Mouse (Mus musculus) forebrain, embryonic 11.5 days (tissue): ENCODE data around the gene Ddr1. TPM values are rescaled to one million over a fixed set of nuclear protein-coding genes. Genes with fewer than 3 reads are reported as not detected.

ENCODE experiments used
- ATAC-seq: fragments of 200-750 bp; cut with Nextera tagmentation; replicated peaks from 2 replicates; pipeline ENCODE4 v1.8.0; 2017; ENCODE audit warnings: moderate TSS enrichment; ENCODE audit not compliant: low FRiP score
- DNase-seq: peaks from one replicate; pipeline ENCODE4 v3.0.0-alpha.2; 2017; ENCODE audit warnings: low spot score
- H3K27ac ChIP-seq: fragments of 300-500 bp; sonication (generic); 2 replicates; pipeline ENCODE4 v1.5.1; 2014; ENCODE audit warnings: low read depth, low read length
- H3K27me3 ChIP-seq: fragments of 300-500 bp; sonication (generic); 2 replicates; pipeline ENCODE4 v1.6.1; 2014; ENCODE audit warnings: mild to moderate bottlenecking, low read length, mixed read lengths; ENCODE audit not compliant: control insufficient read depth, insufficient read depth
- H3K36me3 ChIP-seq: fragments of 300-500 bp; sonication (generic); 2 replicates; pipeline ENCODE4 v1.6.1; 2014; ENCODE audit warnings: mild to moderate bottlenecking, low read length, moderate library complexity, mixed read lengths; ENCODE audit not compliant: control insufficient read depth, insufficient read depth
- H3K4me1 ChIP-seq: fragments of 300-500 bp; sonication (generic); replicated peaks from 2 replicates; pipeline ENCODE4 v1.6.1; 2014; ENCODE audit warnings: low read length, mixed read lengths; ENCODE audit not compliant: control insufficient read depth, insufficient read depth
- H3K4me2 ChIP-seq: fragments of 300-500 bp; sonication (generic); 2 replicates; pipeline ENCODE4 v1.6.1; 2014; ENCODE audit warnings: low read depth, mild to moderate bottlenecking, low read length, moderate library complexity, mixed read lengths; ENCODE audit not compliant: severe bottlenecking
- H3K4me3 ChIP-seq: fragments of 300-500 bp; sonication (generic); 2 replicates; pipeline ENCODE4 v1.5.1; 2014; ENCODE audit warnings: low read depth, low read length
- H3K9ac ChIP-seq: fragments of 300-500 bp; sonication (generic); 2 replicates; pipeline ENCODE4 v1.6.1; 2014; ENCODE audit warnings: low read length
- H3K9me3 ChIP-seq: fragments of 300-500 bp; sonication (generic); 2 replicates; pipeline ENCODE4 v1.6.1; 2016; ENCODE audit warnings: low read length, mixed read lengths; ENCODE audit not compliant: control insufficient read depth
- WGBS: fragments of 180-500 bp; shearing (Covaris S2); extraction: QIAGEN DNeasy Blood & Tissue Kit; methylation state at CpG from one replicate; pipeline ENCODE4 v1.1.7; 2014; 5-methylcytosine and 5-hydroxymethylcytosine counted together
- polyA plus RNA-seq: library from polyadenylated mRNA; unstranded; fragments of >200 nt; fragmentation: Nextera tagmentation; extraction: Ambion mirVana; gene quantifications from 2 replicates; pipeline ENCODE4 v1.2.1, GENCODE M21; 2014

The Ddr1 gene
- polyA plus RNA-seq, 1 experiment from 2014 or later, result 144 TPM

- Histone ChIP-seq H3K36me3 (no peaks in the 10 kb centered on the region), H3K4me2 (no peak overlapping the region), H3K27ac (no peak overlapping the region), H3K4me3 (no peak overlapping the region), H3K9me3 (no peaks in the 10 kb centered on the region), H3K9ac (no peak overlapping the region), H3K27me3 (no peaks in the 10 kb centered on the region), H3K4me1 (no peaks in the 10 kb centered on the region)
- DNase-seq, result no peak
- no peak for ATAC-seq
- WGBS, result 62% methylated on average over 2 of the region's 2 CpGs
Measured at GRCm38 (mm10) chr17:35649429-35649828, 55.0 kb downstream of the Ddr1 start.

DNA sequence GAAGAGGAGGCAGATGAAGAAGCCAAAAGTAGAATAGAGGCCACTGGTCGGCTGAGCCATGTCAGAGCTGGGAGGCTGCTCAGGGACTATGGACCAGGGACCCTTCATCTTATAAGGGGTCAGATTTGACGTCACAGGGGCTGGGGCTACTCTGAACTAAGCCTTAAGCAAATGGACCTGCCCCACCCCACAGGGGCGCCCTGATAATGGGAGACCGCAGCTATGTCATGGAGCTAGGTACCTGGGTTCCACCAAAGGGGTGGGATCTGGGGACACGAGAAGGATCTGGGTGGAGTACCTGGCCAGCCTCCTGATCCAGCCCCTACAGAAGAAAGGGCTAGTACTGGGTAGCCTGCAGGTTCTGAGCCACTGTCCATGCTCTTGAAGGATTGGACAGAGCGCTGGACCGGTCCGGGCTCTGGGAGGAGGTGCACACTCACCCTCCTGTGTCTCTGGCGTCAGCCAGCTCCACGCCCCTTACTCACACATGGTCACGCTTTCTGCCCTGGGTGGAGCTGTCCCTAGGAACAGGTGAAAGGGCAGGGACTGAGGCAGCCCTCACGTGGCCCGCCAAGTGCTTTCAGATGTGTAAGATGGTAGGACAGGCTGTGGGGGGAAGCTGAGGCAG is 60.7 kb downstream of the Ddr1 start, which contains the start of gene Mucl3:
Gene Mucl3, minus strand, starts transcription at position 87 of the 628 bp plus-strand sequence.
- no peaks in the 10 kb centered on the region for H3K27me3 ChIP-seq
- no peaks in the 10 kb centered on the region for H3K36me3 ChIP-seq
- H3K4me2 ChIP-seq, result no peak within 1 kb of the TSS
- H3K9ac ChIP-seq, result no peak within 1 kb of the TSS
- ATAC-seq (no peak), DNase-seq (no peak)
- no peaks in the 10 kb centered on the region for H3K4me1 ChIP-seq
- no peaks in the 10 kb centered on the region for H3K9me3 ChIP-seq
- 83% methylated on average over 13 of the region's 13 CpGs for WGBS
- no peak within 1 kb of the TSS for H3K27ac ChIP-seq
- H3K4me3 ChIP-seq, result no peak within 1 kb of the TSS

DNA sequence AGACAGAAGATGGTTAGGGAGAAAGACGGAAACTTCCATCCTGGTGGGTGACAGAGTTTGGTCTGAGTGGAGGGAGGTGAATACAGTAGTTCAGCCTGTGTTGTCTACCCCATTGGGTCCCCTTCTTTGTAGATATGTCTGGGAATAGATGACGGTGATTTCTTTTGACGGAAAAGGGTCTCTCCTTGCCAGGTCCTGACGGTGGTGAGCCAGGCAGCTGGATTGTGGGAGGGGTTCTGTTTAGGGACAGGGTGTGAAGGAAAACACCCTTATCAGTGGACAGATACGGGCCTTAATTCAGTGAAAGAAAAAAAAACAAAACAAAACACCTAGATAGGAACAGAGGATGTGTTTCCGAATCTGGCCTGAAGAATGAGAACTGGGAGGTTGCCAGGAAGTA is 65.1 kb downstream of the Ddr1 start:
- Histone ChIP-seq H3K27ac (no peak overlapping the region), H3K9me3 (no peaks in the 10 kb centered on the region), H3K9ac (no peak overlapping the region), H3K36me3 (no peaks in the 10 kb centered on the region), H3K27me3 (no peaks in the 10 kb centered on the region), H3K4me3 (no peak overlapping the region), H3K4me1 (no peaks in the 10 kb centered on the region; the same call in 1 of the 2 replicates), H3K4me2 (no peak overlapping the region)
- WGBS, result 82% methylated on average over 6 of the region's 6 CpGs
- no peak for ATAC-seq
- DNase-seq, result no peak

- no peaks in the 10 kb centered on the region for H3K27me3 ChIP-seq
- H3K4me1 ChIP-seq, result no peaks in the 10 kb centered on the region; the same call in 1 of the 2 replicates
- no peak overlapping the region for H3K9ac ChIP-seq
- H3K4me2 ChIP-seq, result 0 out of 2 replicates have a peak overlapping the region, but pooled peaks have one; percentile 21
- no peak overlapping the region for H3K27ac ChIP-seq
- ATAC-seq (peak; percentile 49; the same call in 1 of the 2 replicates), DNase-seq (no peak)
- H3K4me3 ChIP-seq, result no peak overlapping the region
- no peaks in the 10 kb centered on the region for H3K36me3 ChIP-seq
- 30% methylated on average over 14 of the region's 14 CpGs for WGBS
- no peaks in the 10 kb centered on the region for H3K9me3 ChIP-seq
Measured at GRCm38 (mm10) chr17:35638475-35639190, 65.8 kb downstream of the Ddr1 start.

- DNase-seq (no peak), ATAC-seq (no peak)
- H3K4me2 ChIP-seq, result no peak overlapping the region
- no peaks in the 10 kb centered on the region for H3K36me3 ChIP-seq
- no peak overlapping the region for H3K9ac ChIP-seq
- H3K4me1 ChIP-seq, result no peaks in the 10 kb centered on the region; the same call in 1 of the 2 replicates
- no peaks in the 10 kb centered on the region for H3K27me3 ChIP-seq
- no peak overlapping the region for H3K27ac ChIP-seq
- no peak overlapping the region for H3K4me3 ChIP-seq
- no peaks in the 10 kb centered on the region for H3K9me3 ChIP-seq
- WGBS, result 42% methylated on average over 5 of the region's 5 CpGs
Measured at GRCm38 (mm10) chr17:35636363-35636762, 68.1 kb downstream of the Ddr1 start.

GRCm38 (mm10) chr17:35635699-35636111 is 68.7 kb downstream of the Ddr1 start:
- Histone ChIP-seq H3K9me3 (no peaks in the 10 kb centered on the region), H3K4me1 (no peaks in the 10 kb centered on the region; the same call in 1 of the 2 replicates), H3K36me3 (no peaks in the 10 kb centered on the region), H3K27me3 (no peaks in the 10 kb centered on the region), H3K27ac (no peak overlapping the region), H3K4me3 (peak overlapping the region; percentile 17), H3K9ac (0 out of 2 replicates have a peak overlapping the region, but pooled peaks have one; percentile 5), H3K4me2 (peak overlapping the region; percentile 46)
- ATAC-seq, result peak; percentile 44; the same call in 1 of the 2 replicates
- WGBS, result 3% methylated on average over 15 of the region's 15 CpGs
- peak; percentile 81 for DNase-seq

DNA sequence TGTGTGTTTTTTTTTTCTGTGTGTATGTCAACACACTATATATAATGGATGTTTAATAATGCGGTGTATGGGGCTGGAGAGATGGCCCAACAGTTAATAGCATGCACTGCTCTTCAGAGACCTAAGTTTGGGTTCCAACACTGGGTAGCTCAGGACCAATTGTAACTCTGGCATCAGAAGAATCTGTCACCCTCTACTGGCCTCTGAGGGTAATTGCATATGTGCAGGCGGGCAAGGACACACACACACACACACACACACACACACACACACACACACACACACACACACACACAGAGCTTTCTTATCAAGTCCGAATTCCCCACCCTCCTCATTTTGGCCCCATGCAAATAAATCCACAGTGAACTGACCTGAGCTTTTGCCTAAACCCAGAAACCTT is 69.2 kb downstream of the Ddr1 start:
- Histone ChIP-seq H3K36me3 (no peaks in the 10 kb centered on the region), H3K4me2 (no peak overlapping the region), H3K4me3 (no peak overlapping the region), H3K27me3 (no peaks in the 10 kb centered on the region), H3K9me3 (no peaks in the 10 kb centered on the region), H3K9ac (no peak overlapping the region), H3K27ac (no peak overlapping the region), H3K4me1 (no peaks in the 10 kb centered on the region; the same call in 1 of the 2 replicates)
- ATAC-seq, result no peak
- 83% methylated on average over 3 of the region's 3 CpGs for WGBS
- no peak for DNase-seq

DNA sequence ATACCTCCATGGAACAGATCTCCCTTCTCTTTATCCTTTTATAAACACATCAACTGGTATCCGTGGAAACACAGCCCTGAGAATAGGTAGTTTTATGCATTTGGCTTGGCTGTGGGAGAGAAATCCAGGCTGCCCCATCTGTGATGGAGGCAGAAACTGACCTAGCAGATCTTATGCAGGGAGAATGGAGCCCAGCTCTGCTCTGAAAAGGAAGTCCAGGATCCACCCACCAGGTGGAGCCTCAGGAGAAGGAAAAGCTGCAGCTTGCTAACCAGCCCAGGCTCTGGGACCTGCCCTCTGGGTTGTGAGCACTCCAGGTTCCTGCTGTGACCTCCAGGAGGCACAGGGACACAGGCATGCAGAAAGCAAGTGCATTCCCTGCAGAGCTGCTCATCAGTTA is 70.4 kb downstream of the Ddr1 start:
- Histone ChIP-seq H3K4me1 (no peaks in the 10 kb centered on the region; the same call in 1 of the 2 replicates), H3K4me2 (no peak overlapping the region), H3K9me3 (no peaks in the 10 kb centered on the region), H3K27me3 (no peaks in the 10 kb centered on the region), H3K9ac (no peak overlapping the region), H3K36me3 (no peaks in the 10 kb centered on the region), H3K27ac (no peak overlapping the region), H3K4me3 (no peak overlapping the region)
- 29% methylated on average over 1 of the region's 1 CpGs for WGBS
- peak; percentile 60 for DNase-seq
- no peak for ATAC-seq
